Mouse (Mus musculus): ENCODE measurements at regions not wholly inside any gene's neighbourhood (a gene's known extent, or its start where the extent isn't known, plus 50 kb on each side); places are given as distances from the start of the nearest gene placed in this dataset.
"Not testable (repeated sequence)": the region's sequence is repeated elsewhere in the genome, so short reads cannot be mapped to it uniquely, and the experiment has no call there.

DNA sequence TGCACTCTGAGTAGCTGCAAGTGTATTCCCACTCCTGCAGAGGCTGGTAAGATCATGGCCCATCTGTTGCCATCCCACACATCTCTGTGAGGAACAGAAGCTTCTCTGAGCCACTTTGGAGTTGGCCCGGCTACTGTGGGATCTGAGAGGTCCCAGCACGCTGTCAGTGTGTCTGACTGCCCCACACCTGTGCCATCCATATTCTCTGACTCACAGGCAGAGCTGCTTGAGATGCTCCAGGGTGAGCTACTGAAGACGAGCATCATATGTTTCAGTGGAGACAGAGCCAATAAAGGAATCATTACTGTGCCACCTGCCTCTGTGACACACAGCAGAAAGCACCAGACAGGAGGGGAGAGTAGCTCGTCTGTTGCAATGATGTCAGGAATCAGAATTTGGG, 352.8 kb downstream of the Plekhb2 start:
- H3K36me3 ChIP-seq (ENCODE audit: control insufficient read depth, insufficient read depth, low read length): no peaks in the 10 kb centered on the region
- H3K9ac ChIP-seq (ENCODE audit: low read depth, low read length): no peak overlapping the region
- no peaks in the 10 kb centered on the region for H3K9me3 ChIP-seq (ENCODE audit: control insufficient read depth, low read length)
- no peak overlapping the region for H3K4me2 ChIP-seq (ENCODE audit: low read depth, low read length)
- H3K4me1 ChIP-seq (ENCODE audit: control insufficient read depth, insufficient read depth, low read length): no peaks in the 10 kb centered on the region
- WGBS: 76% methylated on average over 4 of the region's 4 CpGs
- no peak overlapping the region for H3K27ac ChIP-seq (replicated peaks; ENCODE audit: low read depth, low read length)
- no peak overlapping the region for H3K4me3 ChIP-seq (ENCODE audit: low read depth, low read length)
- DNase-seq (ENCODE audit: low spot score) (no peak), ATAC-seq (ENCODE audit: low read depth) (no peak)
- H3K27me3 ChIP-seq (replicated peaks; ENCODE audit: control insufficient read depth, insufficient read depth, low read length): no peaks in the 10 kb centered on the region

DNA sequence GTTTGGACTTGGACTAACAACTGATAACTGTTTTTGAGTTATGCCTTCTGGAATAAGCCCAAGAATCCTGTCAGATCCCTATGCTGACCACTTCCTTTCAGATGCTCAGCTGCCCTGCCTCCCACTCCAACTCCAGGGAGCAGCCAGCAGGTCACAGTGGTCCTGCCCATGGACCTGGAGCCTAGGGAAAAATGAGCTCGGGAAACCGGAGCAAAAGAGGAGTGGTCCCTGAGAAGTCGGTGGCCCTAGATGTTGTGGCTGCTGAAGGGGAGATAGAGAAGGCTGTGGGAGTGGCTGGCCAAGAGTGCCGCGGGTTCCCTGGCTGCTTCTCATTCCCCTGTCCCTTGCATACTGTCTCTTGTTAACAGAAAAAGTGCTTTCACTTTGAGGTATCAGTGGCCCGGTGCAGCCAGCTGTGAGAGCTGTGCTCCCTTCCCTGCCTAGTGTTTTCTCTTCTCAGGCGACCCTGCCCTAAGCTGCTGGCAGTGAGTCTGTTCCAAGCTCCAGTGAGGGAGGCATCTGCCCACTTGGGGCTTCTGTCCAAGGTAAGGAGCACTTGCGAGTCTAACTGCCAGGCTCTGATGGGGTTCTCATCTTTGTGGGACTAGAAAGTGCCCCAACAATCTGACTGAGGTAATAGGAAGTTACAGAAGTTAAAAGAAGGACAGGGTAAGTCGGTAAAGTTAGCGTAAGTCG, 357.2 kb downstream of the Plekhb2 start:
- ATAC-seq (ENCODE audit: low read depth): no peak
- Histone ChIP-seq H3K9ac (ENCODE audit: low read depth, low read length) (no peak overlapping the region), H3K4me2 (ENCODE audit: low read depth, low read length) (no peak overlapping the region), H3K4me3 (ENCODE audit: low read depth, low read length) (no peak overlapping the region), H3K27ac (replicated peaks; ENCODE audit: low read depth, low read length) (no peak overlapping the region), H3K4me1 (ENCODE audit: control insufficient read depth, insufficient read depth, low read length) (no peaks in the 10 kb centered on the region), H3K9me3 (ENCODE audit: control insufficient read depth, low read length) (no peaks in the 10 kb centered on the region), H3K36me3 (ENCODE audit: control insufficient read depth, insufficient read depth, low read length) (no peaks in the 10 kb centered on the region), H3K27me3 (replicated peaks; ENCODE audit: control insufficient read depth, insufficient read depth, low read length) (no peaks in the 10 kb centered on the region)
- no peak for DNase-seq (ENCODE audit: low spot score)
- WGBS: 80% methylated on average over 11 of the region's 11 CpGs

DNA sequence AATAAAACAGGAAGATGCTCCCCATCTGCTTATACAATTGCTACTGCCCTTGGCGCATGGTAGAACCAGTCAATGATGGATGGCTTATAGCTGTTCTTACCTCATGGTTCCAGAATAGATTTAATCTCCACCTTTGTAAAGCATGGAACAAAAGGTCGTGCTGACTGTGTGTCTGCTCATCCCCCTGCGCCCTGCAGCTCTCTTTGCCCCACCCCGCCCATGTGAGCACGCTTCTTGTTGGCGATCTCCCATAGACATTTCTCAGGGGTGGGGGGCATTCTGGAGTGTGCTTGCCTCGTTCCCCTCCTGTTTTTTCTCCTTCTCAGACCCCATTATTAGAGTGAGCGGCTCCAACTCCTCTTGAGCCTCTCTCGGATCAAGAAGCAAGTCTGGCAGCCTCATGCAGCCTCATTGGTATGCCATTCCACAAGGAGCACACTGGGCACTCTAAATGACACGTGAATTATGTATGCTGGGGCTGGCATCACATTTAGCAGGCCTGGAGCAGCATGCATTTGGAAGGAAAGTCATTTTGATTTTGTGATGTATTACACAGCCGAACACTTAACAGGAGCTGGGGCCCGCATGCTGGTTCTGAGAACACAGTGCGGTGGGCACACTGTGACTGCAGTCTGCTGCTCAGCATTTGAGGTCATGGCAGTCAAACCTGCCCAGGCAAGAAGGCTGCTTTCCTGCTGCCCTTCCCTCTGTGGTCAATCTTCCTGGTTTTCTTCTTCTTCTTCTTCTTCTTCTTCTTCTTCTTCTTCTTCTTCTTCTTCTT, 362.5 kb downstream of the Plekhb2 start:
- Histone ChIP-seq H3K36me3 (ENCODE audit: control insufficient read depth, insufficient read depth, low read length) (no peaks in the 10 kb centered on the region), H3K4me2 (ENCODE audit: low read depth, low read length) (no peak overlapping the region), H3K9ac (ENCODE audit: low read depth, low read length) (no peak overlapping the region), H3K4me3 (ENCODE audit: low read depth, low read length) (no peak overlapping the region), H3K9me3 (ENCODE audit: control insufficient read depth, low read length) (0 out of 2 replicates have a peak, but pooled peaks cover 1% of the 10 kb centered on the region), H3K27me3 (replicated peaks; ENCODE audit: control insufficient read depth, insufficient read depth, low read length) (no peaks in the 10 kb centered on the region), H3K4me1 (ENCODE audit: control insufficient read depth, insufficient read depth, low read length) (no peaks in the 10 kb centered on the region), H3K27ac (replicated peaks; ENCODE audit: low read depth, low read length) (no peak overlapping the region)
- ATAC-seq (ENCODE audit: low read depth) (no peak), DNase-seq (ENCODE audit: low spot score) (no peak)
- WGBS: 87% methylated on average over 13 of the region's 13 CpGs

DNA sequence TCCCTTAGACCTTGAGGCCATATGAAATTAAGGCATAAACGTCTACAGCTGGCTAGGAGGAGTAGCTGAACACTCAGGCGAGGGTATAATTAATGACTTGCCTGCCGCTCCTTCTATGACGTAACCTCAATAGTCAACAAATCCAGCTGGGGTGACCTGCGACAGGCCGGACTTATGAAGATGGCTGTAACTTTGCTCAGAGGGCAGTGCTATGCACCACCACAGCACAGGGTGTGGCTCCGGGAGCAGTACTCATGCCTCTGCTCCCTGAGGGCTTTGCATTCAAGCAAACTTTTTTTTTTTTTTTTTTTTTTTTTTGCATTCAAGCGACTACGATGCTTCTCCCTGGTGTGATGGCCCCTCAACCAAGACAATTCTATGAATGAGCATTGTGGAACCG, 364.1 kb downstream of the Plekhb2 start:
- Histone ChIP-seq H3K9me3 (ENCODE audit: control insufficient read depth, low read length) (0 out of 2 replicates have a peak, but pooled peaks cover 2% of the 10 kb centered on the region), H3K36me3 (ENCODE audit: control insufficient read depth, insufficient read depth, low read length) (no peaks in the 10 kb centered on the region), H3K9ac (ENCODE audit: low read depth, low read length) (no peak overlapping the region), H3K27ac (replicated peaks; ENCODE audit: low read depth, low read length) (no peak overlapping the region), H3K4me2 (ENCODE audit: low read depth, low read length) (no peak overlapping the region), H3K4me1 (ENCODE audit: control insufficient read depth, insufficient read depth, low read length) (no peaks in the 10 kb centered on the region), H3K4me3 (ENCODE audit: low read depth, low read length) (no peak overlapping the region), H3K27me3 (replicated peaks; ENCODE audit: control insufficient read depth, insufficient read depth, low read length) (no peaks in the 10 kb centered on the region)
- DNase-seq (ENCODE audit: low spot score) (no peak), ATAC-seq (ENCODE audit: low read depth) (no peak)
- WGBS: 63% methylated on average over 10 of the region's 10 CpGs

DNA sequence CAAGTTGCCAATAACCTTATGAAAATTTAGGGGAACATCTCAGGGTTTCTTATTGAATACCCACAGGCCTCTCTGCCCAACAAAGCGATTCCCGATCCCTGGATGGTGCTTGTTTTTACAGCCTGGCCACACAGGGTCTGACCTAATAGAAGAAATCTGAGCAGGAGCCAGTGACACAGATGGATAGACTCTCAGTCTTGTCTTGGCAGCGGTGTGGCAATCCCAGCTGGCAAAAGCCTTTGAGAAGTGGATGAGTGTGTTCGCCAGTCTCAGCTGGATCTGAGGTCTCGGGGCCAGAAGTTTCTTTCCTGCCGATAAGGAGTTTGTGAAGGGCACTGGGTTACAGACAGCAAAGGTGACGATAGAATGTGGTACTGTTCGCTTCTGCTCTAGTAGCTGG, 366.6 kb downstream of the Plekhb2 start:
- Histone ChIP-seq H3K27ac (replicated peaks; ENCODE audit: low read depth, low read length) (no peak overlapping the region), H3K9ac (ENCODE audit: low read depth, low read length) (no peak overlapping the region)
- 80% methylated on average over 8 of the region's 8 CpGs for WGBS

DNA sequence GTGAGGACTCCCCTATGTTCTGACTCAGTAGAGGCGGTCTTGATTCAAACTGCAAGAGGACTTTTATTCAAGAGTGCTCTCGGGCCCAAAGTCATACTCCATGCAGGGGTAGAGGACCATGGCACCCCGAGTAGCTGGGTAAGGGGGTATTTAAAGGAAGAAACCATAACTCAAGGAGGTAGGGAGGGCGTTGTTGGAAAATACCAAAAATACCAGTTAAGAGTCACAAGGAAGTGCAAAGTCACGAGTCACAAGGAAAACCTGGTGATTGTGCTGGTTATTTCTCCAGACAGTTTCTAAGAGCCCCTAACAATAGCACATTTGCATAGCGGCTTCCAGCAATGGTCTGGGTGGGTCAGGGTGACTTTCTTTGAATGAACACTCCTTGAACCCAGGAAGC, 370.4 kb downstream of the Plekhb2 start:
- H3K27ac ChIP-seq (replicated peaks; ENCODE audit: low read depth, low read length); H3K4me1 ChIP-seq (ENCODE audit: control insufficient read depth, insufficient read depth, low read length); H3K27me3 ChIP-seq (replicated peaks; ENCODE audit: control insufficient read depth, insufficient read depth, low read length); H3K36me3 ChIP-seq (ENCODE audit: control insufficient read depth, insufficient read depth, low read length); H3K4me3 ChIP-seq (ENCODE audit: low read depth, low read length); ATAC-seq (ENCODE audit: low read depth); DNase-seq (ENCODE audit: low spot score); H3K4me2 ChIP-seq (ENCODE audit: low read depth, low read length); H3K9ac ChIP-seq (ENCODE audit: low read depth, low read length); H3K9me3 ChIP-seq (ENCODE audit: control insufficient read depth, low read length): not testable (repeated sequence)
- WGBS: 81% methylated on average over 5 of the region's 6 CpGs

More for the DNA sequence above, 366.6 kb downstream of the Plekhb2 start:
- H3K4me1 ChIP-seq (ENCODE audit: control insufficient read depth, insufficient read depth, low read length): no peaks in the 10 kb centered on the region
- no peaks in the 10 kb centered on the region for H3K27me3 ChIP-seq (replicated peaks; ENCODE audit: control insufficient read depth, insufficient read depth, low read length)
- H3K36me3 ChIP-seq (ENCODE audit: control insufficient read depth, insufficient read depth, low read length): no peaks in the 10 kb centered on the region
- H3K9me3 ChIP-seq (ENCODE audit: control insufficient read depth, low read length): 0 out of 2 replicates have a peak, but pooled peaks cover 2% of the 10 kb centered on the region
- DNase-seq (ENCODE audit: low spot score) (no peak), ATAC-seq (ENCODE audit: low read depth) (no peak)
- H3K4me2 ChIP-seq (ENCODE audit: low read depth, low read length): no peak overlapping the region
- no peak overlapping the region for H3K4me3 ChIP-seq (ENCODE audit: low read depth, low read length)

DNA sequence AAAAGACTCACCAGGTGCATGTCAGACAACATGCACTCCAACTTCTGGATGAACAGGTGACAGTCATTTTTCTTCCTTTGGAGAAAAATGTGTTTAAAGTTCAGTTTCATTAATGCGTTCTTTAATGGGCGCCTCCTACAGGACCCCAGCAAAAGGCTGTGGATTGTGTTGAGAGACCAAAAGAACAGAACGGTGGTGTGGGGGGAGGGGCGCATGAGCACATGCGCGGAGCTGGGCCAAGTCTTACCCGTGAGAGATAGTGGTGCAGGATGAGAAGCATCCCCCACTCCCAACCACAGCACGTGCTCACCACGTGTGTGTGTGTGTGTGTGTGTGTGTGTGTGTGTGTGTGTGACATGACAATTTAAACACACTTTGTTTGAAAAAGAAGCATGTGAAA, 371.0 kb downstream of the Plekhb2 start:
- Histone ChIP-seq H3K36me3 (ENCODE audit: control insufficient read depth, insufficient read depth, low read length) (no peaks in the 10 kb centered on the region), H3K4me1 (ENCODE audit: control insufficient read depth, insufficient read depth, low read length) (no peaks in the 10 kb centered on the region), H3K4me2 (ENCODE audit: low read depth, low read length) (no peak overlapping the region), H3K27me3 (replicated peaks; ENCODE audit: control insufficient read depth, insufficient read depth, low read length) (no peaks in the 10 kb centered on the region), H3K27ac (replicated peaks; ENCODE audit: low read depth, low read length) (no peak overlapping the region), H3K9me3 (ENCODE audit: control insufficient read depth, low read length) (0 out of 2 replicates have a peak, but pooled peaks cover 2% of the 10 kb centered on the region), H3K4me3 (ENCODE audit: low read depth, low read length) (no peak overlapping the region), H3K9ac (ENCODE audit: low read depth, low read length) (no peak overlapping the region)
- WGBS: 78% methylated on average over 9 of the region's 9 CpGs
- DNase-seq (ENCODE audit: low spot score) (no peak), ATAC-seq (ENCODE audit: low read depth) (no peak)

DNA sequence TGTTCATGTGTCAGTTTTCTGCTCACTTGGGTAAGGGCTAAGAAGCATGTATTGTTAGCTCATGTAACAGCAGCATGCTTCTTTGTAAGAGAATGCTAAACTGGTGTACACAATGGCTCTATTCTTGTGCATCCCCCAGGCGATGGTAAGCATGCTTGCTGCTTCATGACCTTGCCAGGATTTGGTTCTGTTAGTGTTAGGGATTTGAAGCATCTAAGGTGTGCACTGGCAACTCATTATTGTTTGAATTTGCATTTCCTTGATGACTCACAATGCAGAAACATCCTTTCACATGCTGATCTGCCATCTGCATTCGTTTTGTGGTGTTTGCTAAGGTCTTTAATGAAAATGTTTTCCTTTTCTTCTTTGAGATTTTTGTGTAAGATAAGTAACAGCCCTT, 382.8 kb downstream of the Plekhb2 start:
- H3K9ac ChIP-seq (ENCODE audit: low read depth, low read length): no peak overlapping the region
- peak; percentile 13 for DNase-seq (ENCODE audit: low spot score)
- WGBS: 26% methylated on average over 2 of the region's 2 CpGs
- no peak overlapping the region for H3K27ac ChIP-seq (replicated peaks; ENCODE audit: low read depth, low read length)
- no peaks in the 10 kb centered on the region for H3K27me3 ChIP-seq (replicated peaks; ENCODE audit: control insufficient read depth, insufficient read depth, low read length)
- no peak overlapping the region for H3K4me3 ChIP-seq (ENCODE audit: low read depth, low read length)
- 0 out of 2 replicates have a peak, but pooled peaks cover 2% of the 10 kb centered on the region for H3K9me3 ChIP-seq (ENCODE audit: control insufficient read depth, low read length)
- ATAC-seq (ENCODE audit: low read depth): no peak
- no peaks in the 10 kb centered on the region for H3K36me3 ChIP-seq (ENCODE audit: control insufficient read depth, insufficient read depth, low read length)
- no peaks in the 10 kb centered on the region for H3K4me1 ChIP-seq (ENCODE audit: control insufficient read depth, insufficient read depth, low read length)
- no peak overlapping the region for H3K4me2 ChIP-seq (ENCODE audit: low read depth, low read length)
